Mouse (Mus musculus) CH12.LX (cell line): ENCODE measurements around the gene Gm18596. TPM values are rescaled to one million over a fixed set of nuclear protein-coding genes. Genes with fewer than 3 reads are reported as not detected.
"Not testable (repeated sequence)": the region's sequence is repeated elsewhere in the genome, so short reads cannot be mapped to it uniquely, and the experiment has no call there.

ENCODE experiments used
- DNase-seq: peaks from one replicate; pipeline ENCODE4 v3.0.0-alpha.2; 2013; ENCODE audit errors: extremely low read depth
- H3K27ac ChIP-seq: 2 replicates; pipeline ENCODE4 v1.5.1; 2012; ENCODE audit warnings: low read depth, mild to moderate bottlenecking, control low read depth, moderate library complexity; ENCODE audit not compliant: insufficient read depth
- H3K27me3 ChIP-seq: replicated peaks from 2 replicates; pipeline ENCODE3; 2012; ENCODE audit warnings: inconsistent platforms
- H3K36me3 ChIP-seq, 2 experiments: replicated peaks in 1 of 2; 2 replicates each; pipeline versions ENCODE3 to v1.6.1; 2012; ENCODE audit warnings: inconsistent platforms in 1 of 2, low read length in 1 of 2, mild to moderate bottlenecking in 1 of 2, mixed read lengths in 1 of 2, moderate library complexity in 1 of 2; ENCODE audit not compliant: control insufficient read depth in 1 of 2, insufficient read depth in 1 of 2
- H3K4me1 ChIP-seq, 2 experiments: 2 replicates each; pipeline ENCODE4 v1.6.1; 2012; ENCODE audit warnings: inconsistent platforms in 1 of 2, moderate library complexity in 1 of 2; ENCODE audit not compliant: insufficient read depth in 2 of 2, control insufficient read depth in 1 of 2
- H3K4me2 ChIP-seq: 2 replicates; pipeline ENCODE4 v1.6.1; 2012; ENCODE audit warnings: low read depth, mild to moderate bottlenecking, control low read depth; ENCODE audit not compliant: poor library complexity, insufficient read depth, severe bottlenecking
- H3K4me3 ChIP-seq, 3 experiments: fragments of 150-350 bp in 1 of 3; sonication (generic) in 1 of 3; replicated peaks in 1 of 3; 2 replicates each; pipeline versions ENCODE3 to v1.5.1; 2011 to 2012; ENCODE audit warnings: low read depth in 2 of 3, low read length in 2 of 3, mild to moderate bottlenecking in 2 of 3, moderate library complexity in 2 of 3, control low read depth in 1 of 3, improper control_type of control experiment in 1 of 3, inconsistent platforms in 1 of 3, mixed read lengths in 1 of 3; ENCODE audit not compliant: poor library complexity in 1 of 3
- H3K79me2 ChIP-seq: replicated peaks from 2 replicates; pipeline ENCODE4 v1.6.1; 2012; ENCODE audit warnings: mild to moderate bottlenecking, moderate library complexity; ENCODE audit not compliant: control insufficient read depth, poor library complexity, insufficient read depth, severe bottlenecking; ENCODE audit errors: extremely low read depth
- H3K9ac ChIP-seq: 2 replicates; pipeline ENCODE4 v1.6.1; 2012; ENCODE audit warnings: low read depth, mild to moderate bottlenecking, control low read depth, moderate library complexity; ENCODE audit not compliant: insufficient read depth
- H3K9me3 ChIP-seq: replicated peaks from 2 replicates; pipeline ENCODE3; 2012; ENCODE audit warnings: low read length, inconsistent platforms, mixed read lengths
- CHD1 ChIP-seq: IDR thresholded peaks from 2 replicates; pipeline ENCODE4 v1.6.1; 2012; ENCODE audit warnings: low read depth, low read length, improper control_type of control experiment, inconsistent platforms
- CHD2 ChIP-seq: IDR thresholded peaks from 2 replicates; pipeline ENCODE4 v1.6.1; 2011; ENCODE audit warnings: low read length, improper control_type of control experiment
- CTCF ChIP-seq, 2 experiments: IDR thresholded peaks in 1 of 2; conservative IDR thresholded peaks in 1 of 2; 2 replicates each; pipeline ENCODE4 v1.5.1; 2011 to 2012; ENCODE audit warnings: low read depth in 2 of 2, low read length in 2 of 2, improper control_type of control experiment in 1 of 2, inconsistent platforms in 1 of 2, mild to moderate bottlenecking in 1 of 2, moderate library complexity in 1 of 2
- ELF1 ChIP-seq: IDR thresholded peaks from 2 replicates; pipeline ENCODE4 v1.6.1; 2014; ENCODE audit warnings: low read depth, mild to moderate bottlenecking, inconsistent platforms, low read length, improper control_type of control experiment
- EP300 ChIP-seq: IDR thresholded peaks from 2 replicates; pipeline ENCODE4 v1.6.1; 2011; ENCODE audit warnings: low read length, improper control_type of control experiment
- GABPA ChIP-seq: IDR thresholded peaks from 2 replicates; pipeline ENCODE4 v1.6.1; 2012; ENCODE audit warnings: low read depth, low read length, improper control_type of control experiment, inconsistent platforms; ENCODE audit not compliant: insufficient replicate concordance
- HCFC1 ChIP-seq: IDR thresholded peaks from 2 replicates; pipeline ENCODE4 v1.6.1; 2012; ENCODE audit warnings: low read depth, mild to moderate bottlenecking, inconsistent platforms, low read length, improper control_type of control experiment
- MXI1 ChIP-seq: IDR thresholded peaks from 2 replicates; pipeline ENCODE4 v1.6.1; 2011; ENCODE audit warnings: mild to moderate bottlenecking, low read depth, low read length, improper control_type of control experiment
- NELFE ChIP-seq: IDR thresholded peaks from 2 replicates; pipeline ENCODE4 v1.6.1; 2011; ENCODE audit warnings: low read depth, low read length, improper control_type of control experiment
- POLR2AphosphoS2 ChIP-seq: IDR thresholded peaks from 2 replicates; pipeline ENCODE4 v1.6.1; 2011; ENCODE audit warnings: low read depth, low read length, improper control_type of control experiment
- RCOR1 ChIP-seq: conservative IDR thresholded peaks from 2 replicates; pipeline ENCODE4 v1.6.1; 2012; ENCODE audit warnings: low read depth, mild to moderate bottlenecking, inconsistent platforms, low read length, improper control_type of control experiment
- SIN3A ChIP-seq: IDR thresholded peaks from 2 replicates; pipeline ENCODE4 v1.6.1; 2012; ENCODE audit warnings: low read length, improper control_type of control experiment, inconsistent platforms
- SMC3 ChIP-seq: IDR thresholded peaks from 2 replicates; pipeline ENCODE4 v1.6.1; 2011; ENCODE audit warnings: low read depth, low read length, improper control_type of control experiment
- TCF12 ChIP-seq: IDR thresholded peaks from 2 replicates; pipeline ENCODE4 v1.6.1; 2014; ENCODE audit warnings: low read depth, mild to moderate bottlenecking, inconsistent platforms, low read length, improper control_type of control experiment
- USF2 ChIP-seq: conservative IDR thresholded peaks from 2 replicates; pipeline ENCODE4 v1.6.1; 2011; ENCODE audit warnings: low read depth, low read length, improper control_type of control experiment
- ZKSCAN1 ChIP-seq: IDR thresholded peaks from 2 replicates; pipeline ENCODE4 v1.6.1; 2012; ENCODE audit warnings: low read depth, inconsistent platforms, low read length, improper control_type of control experiment, borderline replicate concordance
- ZMIZ1 ChIP-seq: IDR thresholded peaks from 2 replicates; pipeline ENCODE4 v1.6.1; 2012; ENCODE audit warnings: low read depth, mild to moderate bottlenecking, inconsistent platforms, low read length, improper control_type of control experiment
- dilution Hi-C: fragments of 300-500 bp; cut with MboI; formaldehyde crosslinking; loops from 2 replicates; pipeline ENCODE4 v1.14.3; 2020; ENCODE audit warnings: low sequenced_read_pairs; ENCODE audit not compliant: extremely low pct_unique_long_range_greater_than_20kb, extremely low pct_ligation_motif_present
- in situ Hi-C: fragments of 300-500 bp; cut with MboI; formaldehyde crosslinking; loops from 3 replicates; pipeline ENCODE4 v1.14.3; 2019; ENCODE audit warnings: low sequenced_read_pairs, low pct_ligation_motif_present, low pct_unique_long_range_greater_than_20kb, mixed read lengths
- polyA plus RNA-seq: library from polyadenylated mRNA; unstranded; fragments of >175 nt; gene quantifications from 2 replicates; pipeline ENCODE4 v1.2.1, GENCODE M21; 2012; ENCODE audit warnings: low read depth; ENCODE audit not compliant: insufficient read length
- total RNA-seq, 2 experiments: library from RNA; depleted of rRNA; stranded (reverse); fragments of 300-350 nt in 1 of 2; fragments of >200 nt in 1 of 2; gene quantifications; 2 replicates each; pipeline ENCODE4 v1.2.3; 2012 to 2014

The Gm18596 gene
- total and polyA plus RNA-seq, 3 experiments: not detected

DNA sequence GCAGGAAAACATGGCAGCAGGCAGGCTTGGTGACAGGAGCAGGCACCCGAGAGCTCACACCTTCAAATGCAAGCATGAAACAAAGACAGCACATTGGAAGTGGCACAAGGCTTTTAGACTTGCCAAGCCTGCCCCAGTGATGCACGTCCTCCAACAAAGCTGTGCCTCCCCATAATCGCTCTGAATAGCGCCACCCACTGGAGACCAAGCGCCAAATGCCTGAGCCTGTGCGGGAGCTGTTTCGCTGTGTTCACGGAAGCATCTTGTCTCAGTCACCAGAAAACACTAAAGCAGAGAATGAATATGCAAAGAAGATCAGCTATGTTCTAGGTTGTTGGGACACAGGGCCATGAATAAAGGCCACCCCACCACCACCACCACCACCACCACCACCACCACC lies 17.6 kb downstream of the Gm18596 start:
- TF ChIP-seq NELFE (no peak), CTCF (conservative IDR thresholded peaks at IDR 0.05 in 1 of 2, IDR thresholded peaks at IDR 0.05 in 1 of 2; ENCODE audit: low read depth in 2 of 2, low read length in 2 of 2) (peak in 1 of 2 experiments; percentile 33; a peak in 2 of 4 replicates), ELF1 (no peak), RCOR1 (no peak), ZMIZ1 (no peak), GABPA (no peak), POLR2AphosphoS2 (no peak), SIN3A (no peak), TCF12 (no peak), CHD1 (no peak), SMC3 (peak; percentile 30), MXI1 (no peak), HCFC1 (no peak), ZKSCAN1 (no peak), EP300 (no peak), CHD2 (no peak), USF2 (no peak)
- no peak overlapping the region for H3K9ac ChIP-seq
- H3K9me3 ChIP-seq: peaks cover 10% of the 10 kb centered on the region
- no peaks in the 10 kb centered on the region for H3K36me3 ChIP-seq
- no peak for DNase-seq
- dilution Hi-C loops: no loop called here
- no peaks in the 10 kb centered on the region for H3K79me2 ChIP-seq
- H3K4me2 ChIP-seq: no peak overlapping the region
- no peak overlapping the region for H3K27ac ChIP-seq
- H3K4me1 ChIP-seq: no peaks in the 10 kb centered on the region
- H3K27me3 ChIP-seq: peaks cover 48% of the 10 kb centered on the region
- in situ Hi-C loops: no loop called here
- no peak overlapping the region for H3K4me3 ChIP-seq

DNA sequence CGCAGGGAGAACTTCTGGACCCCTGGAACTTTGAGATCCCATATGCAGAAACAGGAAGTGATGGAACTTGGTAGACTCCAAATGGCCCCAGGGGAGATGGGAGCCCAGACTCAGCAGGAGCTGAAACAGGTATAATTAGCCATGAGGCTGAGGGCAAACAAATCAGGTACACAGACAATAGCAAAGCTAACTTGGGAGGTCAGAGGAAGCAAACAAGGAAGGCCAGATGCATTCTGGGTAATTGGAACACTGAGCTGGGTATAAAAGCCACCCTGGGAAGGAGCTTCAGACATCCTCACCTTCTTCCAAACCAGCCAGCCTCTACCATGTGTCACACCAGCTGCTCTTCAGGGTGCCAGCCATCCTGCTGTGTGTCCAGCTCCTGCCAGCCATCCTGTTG lies 22.1 kb downstream of the Gm18596 start, which contains the start of gene Krtap12-1:
Gene Krtap12-1, plus strand, starts transcription at position 301 of the 400 bp plus-strand sequence.
- DNase-seq, H3K4me2 ChIP-seq, in situ Hi-C loops, H3K4me1 ChIP-seq, dilution Hi-C loops, H3K36me3 ChIP-seq, H3K79me2 ChIP-seq, H3K9ac ChIP-seq, H3K4me3 ChIP-seq, H3K27ac ChIP-seq: not testable (repeated sequence)
- Histone ChIP-seq H3K9me3 (peaks cover 13% of the 10 kb centered on the region), H3K27me3 (peaks cover 73% of the 10 kb centered on the region)
